Mouse (Mus musculus) liver, adult 2 months (tissue): Measurements from ENCODE around the gene Zbtb20. TPM values are rescaled to one million over a fixed set of nuclear protein-coding genes. Genes with fewer than 3 reads are reported as not detected.

ENCODE experiments used
- DNase-seq: peaks from one replicate; pipeline ENCODE4 v3.0.0-alpha.2; 2011; ENCODE audit warnings: low read depth, low spot score; ENCODE audit errors: extremely low read depth
- H3K27ac ChIP-seq: fragments of 200-500 bp; replicated peaks from 2 replicates; pipeline ENCODE4 v1.5.1; 2012; ENCODE audit warnings: low read depth, mild to moderate bottlenecking, control low read depth, inconsistent platforms, low read length; ENCODE audit not compliant: insufficient read depth
- H3K27me3 ChIP-seq: fragments of 200-500 bp; 2 replicates; pipeline ENCODE4 v1.6.1; 2012; ENCODE audit warnings: mild to moderate bottlenecking, moderate library complexity, low read length, inconsistent platforms; ENCODE audit not compliant: control insufficient read depth, insufficient read depth
- H3K36me3 ChIP-seq: fragments of 200-500 bp; 2 replicates; pipeline ENCODE4 v1.6.1; 2012; ENCODE audit warnings: low read length, inconsistent platforms; ENCODE audit not compliant: control insufficient read depth, insufficient read depth
- H3K4me1 ChIP-seq: fragments of 200-500 bp; 2 replicates; pipeline ENCODE4 v1.6.1; 2011; ENCODE audit warnings: low read length; ENCODE audit not compliant: control insufficient read depth, insufficient read depth
- H3K4me3 ChIP-seq: fragments of 200-500 bp; 2 replicates; pipeline ENCODE4 v1.5.1; 2011; ENCODE audit warnings: low read depth, mild to moderate bottlenecking, control low read depth, low read length, moderate library complexity; ENCODE audit not compliant: insufficient read depth
- H3K79me2 ChIP-seq: fragments of 200-500 bp; 2 replicates; pipeline ENCODE4 v1.6.1; 2012; ENCODE audit warnings: inconsistent platforms, mild to moderate bottlenecking, low read length, moderate library complexity; ENCODE audit not compliant: control insufficient read depth, insufficient read depth
- H3K9ac ChIP-seq: fragments of 200-500 bp; 2 replicates; pipeline ENCODE4 v1.6.1; 2012; ENCODE audit warnings: low read depth, mild to moderate bottlenecking, control low read depth, inconsistent platforms, low read length
- CTCF ChIP-seq: fragments of 200-500 bp; IDR thresholded peaks from 2 replicates; pipeline ENCODE4 v1.5.1; 2011; ENCODE audit warnings: low read depth, low read length, control low read depth
- POLR2A ChIP-seq: fragments of 200-500 bp; IDR thresholded peaks from 2 replicates; pipeline ENCODE4 v1.6.1; 2011; ENCODE audit warnings: low read length, control low read depth; ENCODE audit not compliant: insufficient read depth; ENCODE audit errors: extremely low read depth
- WGBS: fragments of 180-500 bp; shearing (Covaris S2); methylation state at CpG from one replicate; pipeline ENCODE4 v1.1.7; 2018; 5-methylcytosine and 5-hydroxymethylcytosine counted together
- polyA plus RNA-seq: library from polyadenylated mRNA; depleted of rRNA; stranded (reverse); fragments of >200 nt; gene quantifications from 2 replicates; pipeline ENCODE4 v1.2.3, GENCODE M21; 2012
- total RNA-seq: library from RNA; depleted of rRNA; stranded (reverse); fragments of >200 nt; gene quantifications from 2 replicates; pipeline ENCODE4 v1.2.3, GENCODE M21; 2014

Gene Zbtb20
- total and polyA plus RNA-seq, 2 experiments: 17.8 to 52.6 TPM

GRCm38 (mm10) chr16:43237551-43237950 is 361.9 kb downstream of the Zbtb20 start:
- peak; percentile 63 for DNase-seq
- H3K9ac ChIP-seq: peak overlapping the region; percentile 64
- H3K4me3 ChIP-seq: peak overlapping the region; percentile 52
- H3K36me3 ChIP-seq: no peaks in the 10 kb centered on the region; the same call in 1 of the 2 replicates
- H3K27me3 ChIP-seq: no peaks in the 10 kb centered on the region
- no peak for TF ChIP-seq POLR2A
- no peak for TF ChIP-seq CTCF
- peaks cover 20% of the 10 kb centered on the region for H3K4me1 ChIP-seq
- peaks cover 11% of the 10 kb centered on the region; the same call in 1 of the 2 replicates for H3K79me2 ChIP-seq
- WGBS: 33% methylated on average over 2 of the region's 2 CpGs
- peak overlapping the region; percentile 55 for H3K27ac ChIP-seq

DNA sequence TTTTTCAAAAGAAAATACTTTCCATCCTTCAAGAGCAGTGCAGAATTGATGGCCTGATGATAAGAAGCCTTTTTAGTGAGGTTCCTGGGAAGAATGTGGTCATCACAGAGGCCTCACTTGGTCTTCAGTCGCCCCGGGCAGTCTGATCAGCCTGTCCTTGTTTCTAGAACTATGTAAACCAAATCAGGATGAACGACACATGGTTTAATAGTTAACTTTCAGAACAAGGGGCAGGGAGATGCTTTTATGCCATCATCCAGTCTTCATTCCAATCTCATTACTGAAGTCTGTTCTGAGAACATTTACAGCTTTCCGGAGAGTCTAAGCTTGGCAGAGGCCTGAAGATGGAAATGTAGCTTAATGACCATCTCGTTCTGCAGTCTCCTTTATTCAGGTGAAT is 371.3 kb downstream of the Zbtb20 start:
- 18% methylated on average over 5 of the region's 5 CpGs for WGBS
- peak; percentile 84 for DNase-seq
- Histone ChIP-seq H3K27me3 (no peaks in the 10 kb centered on the region), H3K79me2 (peaks cover 5% of the 10 kb centered on the region; the same call in 1 of the 2 replicates), H3K4me1 (peaks cover 6% of the 10 kb centered on the region; the same call in 1 of the 2 replicates), H3K9ac (no peak overlapping the region), H3K4me3 (peak overlapping the region; percentile 48; the same call in 1 of the 2 replicates), H3K36me3 (peaks cover 6% of the 10 kb centered on the region), H3K27ac (no peak overlapping the region)
- TF ChIP-seq CTCF (no peak), POLR2A (no peak)

DNA sequence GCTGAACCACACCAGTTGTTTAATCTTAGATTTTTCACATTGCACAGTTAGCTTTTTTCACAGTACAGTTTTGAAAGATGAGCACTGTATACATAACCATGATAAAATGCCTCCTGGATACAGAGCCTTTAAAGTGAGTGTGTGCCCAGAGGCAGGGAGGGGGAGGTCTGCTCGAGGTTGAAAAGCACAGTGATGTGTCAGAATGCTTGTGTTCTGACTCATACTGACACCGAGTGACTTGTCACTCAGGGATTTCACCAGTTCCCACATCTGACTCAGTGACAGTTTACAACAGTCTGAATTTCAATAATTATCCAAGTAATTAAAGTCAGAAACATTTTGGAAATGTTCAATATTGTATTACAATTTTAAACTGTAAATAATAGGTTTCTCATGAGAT is 377.4 kb downstream of the Zbtb20 start:
- Histone ChIP-seq H3K27me3 (no peaks in the 10 kb centered on the region), H3K27ac (no peak overlapping the region), H3K4me3 (no peak overlapping the region), H3K79me2 (no peaks in the 10 kb centered on the region; the same call in 1 of the 2 replicates), H3K9ac (no peak overlapping the region), H3K4me1 (peaks cover under 1% of the 10 kb centered on the region; the same call in 1 of the 2 replicates), H3K36me3 (peaks cover 6% of the 10 kb centered on the region; the same call in 1 of the 2 replicates)
- TF ChIP-seq POLR2A (no peak), CTCF (no peak)
- WGBS: 48% methylated on average over 2 of the region's 2 CpGs
- no peak for DNase-seq

- Histone ChIP-seq H3K79me2 (peaks cover under 1% of the 10 kb centered on the region; the same call in 1 of the 2 replicates), H3K27me3 (no peaks in the 10 kb centered on the region), H3K9ac (no peak overlapping the region), H3K27ac (no peak overlapping the region), H3K4me1 (0 out of 2 replicates have a peak, but pooled peaks cover under 1% of the 10 kb centered on the region), H3K36me3 (peaks cover 7% of the 10 kb centered on the region), H3K4me3 (no peak overlapping the region)
- DNase-seq: no peak
- 95% methylated on average over 4 of the region's 4 CpGs for WGBS
- TF ChIP-seq CTCF (no peak), POLR2A (no peak)
These were observed 378.1 kb downstream of the Zbtb20 start for GRCm38 (mm10) chr16:43253746-43254145.

- peaks cover 12% of the 10 kb centered on the region for H3K36me3 ChIP-seq
- peaks cover 3% of the 10 kb centered on the region; the same call in 1 of the 2 replicates for H3K79me2 ChIP-seq
- no peaks in the 10 kb centered on the region for H3K27me3 ChIP-seq
- H3K4me1 ChIP-seq: peaks cover 3% of the 10 kb centered on the region; the same call in 1 of the 2 replicates
- no peak for DNase-seq
- WGBS: 95% methylated on average over 3 of the region's 3 CpGs
- H3K4me3 ChIP-seq: no peak overlapping the region
- no peak overlapping the region for H3K9ac ChIP-seq
- H3K27ac ChIP-seq: no peak overlapping the region
- TF ChIP-seq CTCF (no peak), POLR2A (no peak)
These were observed 380.7 kb downstream of the Zbtb20 start for GRCm38 (mm10) chr16:43256191-43256899.

DNA sequence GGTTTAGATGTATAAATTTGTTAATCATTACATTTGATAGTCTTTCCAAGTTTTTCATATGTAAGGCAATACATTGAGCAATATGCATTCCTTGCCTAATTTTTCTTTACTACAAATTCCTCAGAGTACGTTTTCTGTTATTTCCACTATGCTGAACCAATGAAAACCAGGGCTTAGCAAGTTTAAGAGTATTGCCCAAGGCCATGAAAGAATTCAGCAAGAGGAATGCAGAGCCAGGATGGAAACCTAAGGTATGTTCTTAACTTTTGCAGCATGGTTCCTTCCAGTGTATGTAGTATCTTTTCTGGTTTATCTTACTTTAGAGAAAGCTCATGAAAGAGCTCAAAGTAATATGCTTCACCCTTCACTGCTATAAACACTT is 381.2 kb downstream of the Zbtb20 start:
- Histone ChIP-seq H3K4me1 (peaks cover 3% of the 10 kb centered on the region; the same call in 1 of the 2 replicates), H3K79me2 (peaks cover 3% of the 10 kb centered on the region; the same call in 1 of the 2 replicates), H3K36me3 (peaks cover 12% of the 10 kb centered on the region), H3K9ac (no peak overlapping the region), H3K27ac (no peak overlapping the region), H3K4me3 (no peak overlapping the region), H3K27me3 (no peaks in the 10 kb centered on the region)
- no peak for DNase-seq
- TF ChIP-seq POLR2A (no peak), CTCF (no peak)
- WGBS: 77% methylated on average over 1 of the region's 1 CpGs
